Mouse (Mus musculus) B cell, adult (primary cell): ENCODE results near the gene Olfr339. TPM values are rescaled to one million over a fixed set of nuclear protein-coding genes. Genes with fewer than 3 reads are reported as not detected.

Experiments
- total RNA-seq: library from RNA; stranded (reverse); gene quantifications from 4 replicates; pipeline ENCODE4 v1.2.4, GENCODE M21; 2023; ENCODE audit not compliant: inconsistent age

Olfr339 gene
- total RNA-seq: not detected in 4 replicates

DNA sequence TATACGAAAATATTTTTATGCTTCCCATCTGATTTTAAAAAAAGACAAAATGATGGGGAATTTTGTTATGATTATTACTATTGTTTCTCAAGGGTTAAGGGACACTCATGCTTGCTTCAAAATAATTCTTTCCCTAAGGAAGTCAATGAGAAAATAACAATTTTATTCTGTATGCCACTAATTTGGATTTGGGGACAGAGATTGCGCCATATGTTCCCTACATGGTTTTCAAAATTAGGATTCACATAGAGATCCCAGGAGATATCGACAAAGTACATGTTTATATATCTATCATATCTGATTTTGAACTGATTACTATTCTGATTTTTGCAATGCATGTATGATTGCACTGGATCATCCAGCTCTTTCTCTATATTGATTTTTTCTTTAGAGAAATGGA is at the start of gene Olfr339:
Gene Olfr339, plus strand, starts transcription at position 301 of the 400 bp plus-strand sequence.

DNA sequence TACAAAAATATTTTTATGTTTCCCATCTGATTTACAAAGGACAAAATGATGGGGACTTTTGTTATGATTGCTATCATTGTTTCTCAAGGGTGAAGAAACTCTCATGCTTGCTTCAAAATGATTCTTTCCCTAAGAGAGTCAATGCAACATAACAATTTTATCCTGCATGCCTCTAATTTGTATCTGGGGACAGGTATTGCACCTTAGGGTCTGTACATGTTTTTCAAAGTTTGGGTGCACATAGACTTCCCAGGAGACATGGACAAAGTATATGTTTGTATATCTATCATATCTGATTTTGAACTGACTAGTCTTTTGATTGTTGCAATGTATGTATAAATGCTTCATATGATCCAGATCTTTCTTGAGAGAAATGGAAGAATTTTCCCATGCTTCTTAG is 45.5 kb upstream of the Olfr339 start, which contains the start of gene Olfr338:
Gene Olfr338, plus strand, starts transcription at position 301 of the 400 bp plus-strand sequence.

DNA sequence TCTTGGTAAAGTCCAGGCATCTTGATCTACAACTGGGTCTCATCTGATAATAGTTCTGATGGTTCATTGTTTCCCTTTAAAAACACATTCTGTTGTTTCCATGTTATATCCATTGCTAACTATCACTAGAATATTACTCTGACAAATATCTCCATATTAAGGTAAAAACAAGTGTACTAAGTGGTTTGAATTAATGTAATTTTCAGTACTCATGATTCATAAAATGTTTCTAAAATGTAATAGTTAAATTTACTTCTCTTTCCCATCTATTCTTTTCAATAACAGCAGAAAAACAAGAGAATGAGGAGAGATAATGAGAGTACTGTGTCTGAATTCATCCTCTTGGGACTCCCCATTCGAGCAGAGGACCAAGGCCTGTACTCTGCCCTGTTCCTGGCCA is 33.5 kb downstream of the Olfr339 start, which contains the start of gene Olfr340:
Gene Olfr340, plus strand, starts transcription at position 301 of the 400 bp plus-strand sequence.

Other genes starting within 250 kb of the Olfr339 start
- 0.80 to 2.4 TPM (median 2.1 TPM) in 4 replicates for gene Ptgs1, start 188.5 kb upstream of the Olfr339 start, total RNA-seq
- not detected in 4 replicates for gene Olfr338, start 45.4 kb upstream of the Olfr339 start, total RNA-seq
- not detected in 4 replicates for gene Olfr340, start 33.6 kb downstream of the Olfr339 start, total RNA-seq
- not detected in 4 replicates for gene Olfr341, start 63.5 kb downstream of the Olfr339 start, total RNA-seq
- gene Olfr342, start 106.1 kb downstream of the Olfr339 start, total RNA-seq: not detected in 4 replicates
- gene Olfr344, start 147.7 kb downstream of the Olfr339 start, total RNA-seq: 0.06 TPM in 1 of 4 replicates, not detected in the others
- gene Olfr345, start 221.1 kb downstream of the Olfr339 start, total RNA-seq: not detected in 4 replicates